Mouse (Mus musculus) megakaryocyte, adult 5-6 weeks (primary cell): ENCODE measurements around the gene Atrn. TPM values are rescaled to one million over a fixed set of nuclear protein-coding genes. Genes with fewer than 3 reads are reported as not detected.

Experiments
- ATAC-seq: 2 replicates; pipeline ENCODE4 v1.8.0; 2016; ENCODE audit warnings: mild to moderate bottlenecking, inconsistent platforms; ENCODE audit not compliant: poor library complexity, severe bottlenecking
- total RNA-seq, 2 experiments: library from RNA; stranded (forward) in 1 of 2; stranded (reverse) in 1 of 2; fragments of 153-499, 151-499 nt in 1 of 2; fragments of 221-1000, 200-1000 nt in 1 of 2; gene quantifications; 2 replicates each; pipeline versions ENCODE4 v1.2.3 to v1.2.4; 2015 to 2017

Gene Atrn
- total RNA-seq, 2 experiments from 2014 or later: 23.1 to 24.8 TPM

GRCm38 (mm10) chr2:131061607-131062006, 155.3 kb downstream of the Atrn start:
- no peak for ATAC-seq

- no peak for ATAC-seq
These were observed 157.1 kb downstream of the Atrn start, which contains the start of gene Adam33 for GRCm38 (mm10) chr2:131063404-131063864. Adam33 (minus strand) TSS chr2:131063814.

- ATAC-seq: no peak
These were observed 160.0 kb downstream of the Atrn start for GRCm38 (mm10) chr2:131066342-131066741.

GRCm38 (mm10) chr2:131067481-131067880, 161.2 kb downstream of the Atrn start:
- no peak for ATAC-seq

GRCm38 (mm10) chr2:131072536-131072935, 166.2 kb downstream of the Atrn start:
- ATAC-seq: no peak

Other genes with a start within 250 kb of the Atrn start
- 41.6 and 45.2 TPM in 2 replicates for gene Ddrgk1, start 241.8 kb upstream of the Atrn start, total RNA-seq (2015)
- gene Ddrgk1, start 241.8 kb upstream of the Atrn start, total RNA-seq (2017): 51.3 and 64.6 TPM in 2 replicates
- 30.3 and 31.9 TPM in 2 replicates for gene Itpa, start 238.9 kb upstream of the Atrn start, total RNA-seq (2015)
- gene Itpa, start 238.9 kb upstream of the Atrn start, total RNA-seq (2017): 48.5 and 50.7 TPM in 2 replicates
- 0.16 TPM in 1 of 2 replicates, not detected in the other for gene Slc4a11, start 209.0 kb upstream of the Atrn start, total RNA-seq (2015)
- gene Slc4a11, start 209.0 kb upstream of the Atrn start, total RNA-seq (2017): not detected in 2 replicates
- gene 4930402H24Rik, start 89 bp upstream of the Atrn start, total RNA-seq (2015): 11.3 and 14.6 TPM in 2 replicates
- gene 4930402H24Rik, start 89 bp upstream of the Atrn start, total RNA-seq (2017): 8.7 and 15.4 TPM in 2 replicates
- not detected in 2 replicates for gene Gfra4, start 136.6 kb downstream of the Atrn start, total RNA-seq (2015)
- not detected in 2 replicates for gene Gfra4, start 136.6 kb downstream of the Atrn start, total RNA-seq (2017)
- gene Adam33, start 157.3 kb downstream of the Atrn start, total RNA-seq (2015): not detected in 2 replicates
- gene Adam33, start 157.3 kb downstream of the Atrn start, total RNA-seq (2017): 0.12 and 0.18 TPM in 2 replicates
- gene Siglec1, start 180.3 kb downstream of the Atrn start, total RNA-seq (2015): 2.3 and 4.2 TPM in 2 replicates
- 1.1 and 1.5 TPM in 2 replicates for gene Siglec1, start 180.3 kb downstream of the Atrn start, total RNA-seq (2017)
- gene Hspa12b, start 220.8 kb downstream of the Atrn start, total RNA-seq (2015): not detected in 2 replicates
- not detected in 2 replicates for gene Hspa12b, start 220.8 kb downstream of the Atrn start, total RNA-seq (2017)
- not detected in 2 replicates for gene Gm11037, start 227.0 kb downstream of the Atrn start, total RNA-seq (2015)
- not detected in 2 replicates for gene Gm11037, start 227.0 kb downstream of the Atrn start, total RNA-seq (2017)